Mouse (Mus musculus) T-cell, adult 2 months (primary cell): ENCODE results near the gene Csnk2b.

ENCODE experiments used
- DNase-seq: peaks from one replicate; pipeline ENCODE4 v3.0.0; 2022; ENCODE audit warnings: low spot score

The Csnk2b gene

GRCm38 (mm10) chr17:35085208-35085865 is 36.5 kb downstream of the Csnk2b start, which contains the start of gene Ly6g6f:
Ly6g6f (minus strand) TSS chr17:35085610.
- DNase-seq: no peak

GRCm38 (mm10) chr17:35083929-35084497 is 37.8 kb downstream of the Csnk2b start:
- DNase-seq: no peak

- DNase-seq: no peak
These were observed 38.8 kb downstream of the Csnk2b start for GRCm38 (mm10) chr17:35082841-35083576.

GRCm38 (mm10) chr17:35080710-35081109 is 41.1 kb downstream of the Csnk2b start:
- no peak for DNase-seq

GRCm38 (mm10) chr17:35080248-35080647 is 41.6 kb downstream of the Csnk2b start:
- no peak for DNase-seq

- no peak for DNase-seq
These were observed 42.1 kb downstream of the Csnk2b start for GRCm38 (mm10) chr17:35079778-35080177.

GRCm38 (mm10) chr17:35077786-35078233 is 44.0 kb downstream of the Csnk2b start, which contains the start of gene Ly6g6d:
Ly6g6d (minus strand) TSS chr17:35078065.
- no peak for DNase-seq

GRCm38 (mm10) chr17:35077285-35077684 is 44.6 kb downstream of the Csnk2b start:
- DNase-seq: no peak

GRCm38 (mm10) chr17:35076507-35077176 is 45.2 kb downstream of the Csnk2b start, which contains the start of gene Ly6g6e:
Ly6g6e (plus strand) TSS chr17:35076902.
- no peak for DNase-seq

GRCm38 (mm10) chr17:35074097-35074496 is 47.8 kb downstream of the Csnk2b start:
- no peak for DNase-seq

GRCm38 (mm10) chr17:35071454-35071853 is 50.4 kb downstream of the Csnk2b start:
- DNase-seq: no peak

- no peak for DNase-seq
These were observed 51.2 kb downstream of the Csnk2b start for GRCm38 (mm10) chr17:35070556-35071229.

GRCm38 (mm10) chr17:35068213-35068914 is 53.5 kb downstream of the Csnk2b start:
- DNase-seq: no peak
